Mouse (Mus musculus): ENCODE results near the gene Map4k1.

DNA sequence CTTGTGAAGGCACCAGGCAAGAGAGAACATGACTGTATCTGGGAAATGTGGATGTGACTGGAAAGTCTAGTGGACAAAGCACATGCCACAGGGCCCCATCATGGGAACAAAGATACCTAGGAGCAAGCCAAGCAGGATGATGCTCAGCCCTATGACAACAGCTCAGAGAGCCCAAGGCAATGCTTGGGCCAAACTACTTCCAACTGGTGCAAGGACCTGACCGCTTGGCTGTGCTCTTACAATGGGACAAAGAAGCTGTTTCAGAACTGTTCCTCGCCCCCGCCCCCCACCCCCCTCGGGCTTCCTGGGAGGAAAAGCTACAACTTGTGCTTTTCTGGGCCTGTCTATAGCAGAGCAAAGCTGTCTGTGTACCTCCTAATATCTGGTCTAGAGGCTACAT, 43.2 kb upstream of the Map4k1 start:
- TF ChIP-seq CTCF (IDR thresholded peaks at IDR 0.05; ENCODE audit: borderline replicate concordance, insufficient read depth, low read depth, low read length) (no peak), POLR2A (IDR thresholded peaks at IDR 0.05; ENCODE audit: borderline replicate concordance, insufficient read depth, low read length) (no peak)

Measured in cerebellum, adult 2 months (tissue).